Comparison of ENCODE assay signal across 15 mouse cellular contexts in the genomic region with DNA sequence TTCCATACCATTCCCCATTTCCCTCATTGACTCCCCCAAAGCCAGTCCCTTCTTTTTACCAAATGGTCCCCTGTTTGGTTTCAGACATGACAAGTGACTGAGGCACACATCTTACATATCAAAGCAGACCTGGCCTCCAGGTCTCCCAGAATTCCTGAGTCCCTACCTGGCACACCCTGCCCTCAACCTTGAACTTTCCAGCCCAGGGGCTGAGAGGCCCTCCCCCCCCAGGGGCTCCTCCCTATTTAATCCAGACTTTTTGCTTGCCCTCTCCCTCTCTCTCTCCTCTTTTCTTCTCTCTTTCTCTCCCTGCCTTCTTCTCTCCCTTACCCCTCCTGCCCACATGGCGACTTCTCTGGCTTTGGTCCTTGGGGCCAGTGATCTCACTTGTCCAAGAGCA.
"Had no signal": no experiment of that assay in that cellular context is flagged by ENCODE, and none has a peak within 500 bp of the region (broad histone marks: within the 10 kb centered on the region; RNA-seq: fewer than 3 reads in every experiment).

No protein-coding gene starts in this region.

- H3K27ac ChIP-seq: neural tube, embryonic 13.5 days; neural tube, embryonic 15.5 days; stomach, embryonic 15.5 days; stomach, postnatal 0 days had no signal

- H3K27me3 ChIP-seq: neural tube, embryonic 13.5 days; neural tube, embryonic 15.5 days; stomach, embryonic 15.5 days had no signal

- H3K4me2 ChIP-seq: neural tube, embryonic 13.5 days; neural tube, embryonic 15.5 days; stomach, embryonic 15.5 days had no signal

- H3K9me3 ChIP-seq: neural tube, embryonic 15.5 days; stomach, embryonic 15.5 days had no signal

- H3K4me3 ChIP-seq: neural tube, embryonic 13.5 days; neural tube, embryonic 15.5 days; stomach, embryonic 15.5 days had no signal

- H3K36me3 ChIP-seq: neural tube, embryonic 13.5 days; neural tube, embryonic 15.5 days; stomach, embryonic 15.5 days had no signal

- H3K9ac ChIP-seq: neural tube, embryonic 13.5 days; neural tube, embryonic 15.5 days; stomach, embryonic 15.5 days had no signal

- H3K4me1 ChIP-seq: neural tube, embryonic 13.5 days; neural tube, embryonic 15.5 days had no signal

- DNase-seq: retina, postnatal 1 day; right cerebral cortex, adult 18-20 months; right cerebral cortex, postnatal 14 days; right cerebral cortex, postnatal 25 days; right cerebral cortex, postnatal 4 days; thymus, adult 18-20 months; thymus, adult 2 months; thymus, postnatal 14 days; thymus, postnatal 25 days; thymus, postnatal 36 days; thymus, postnatal 4 days had no signal
